Mouse (Mus musculus): ENCODE data around the gene Exoc1.

The Exoc1 gene

DNA sequence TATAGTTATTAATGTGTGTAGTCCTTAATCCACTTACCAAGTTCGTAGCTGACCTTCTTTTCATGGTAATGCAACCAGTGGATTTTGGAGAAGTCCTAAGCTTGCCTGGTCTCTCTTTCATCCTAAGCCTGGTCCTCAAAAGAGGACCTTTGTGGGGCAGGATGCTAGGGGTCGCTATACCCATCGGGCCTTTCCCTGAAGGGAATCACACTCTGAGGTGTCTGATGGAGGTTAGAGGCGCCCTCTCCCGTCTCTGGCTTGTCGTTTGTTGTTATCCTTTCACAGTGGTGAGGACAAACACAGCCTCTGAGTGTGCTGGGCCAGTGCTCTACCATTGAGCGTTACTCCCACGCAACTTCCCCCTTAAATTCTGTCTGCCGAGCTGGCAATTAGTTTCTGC is 62.8 kb downstream of the Exoc1 start:
- in situ Hi-C loops (cut with MboI, MseI): no loop called here

DNA sequence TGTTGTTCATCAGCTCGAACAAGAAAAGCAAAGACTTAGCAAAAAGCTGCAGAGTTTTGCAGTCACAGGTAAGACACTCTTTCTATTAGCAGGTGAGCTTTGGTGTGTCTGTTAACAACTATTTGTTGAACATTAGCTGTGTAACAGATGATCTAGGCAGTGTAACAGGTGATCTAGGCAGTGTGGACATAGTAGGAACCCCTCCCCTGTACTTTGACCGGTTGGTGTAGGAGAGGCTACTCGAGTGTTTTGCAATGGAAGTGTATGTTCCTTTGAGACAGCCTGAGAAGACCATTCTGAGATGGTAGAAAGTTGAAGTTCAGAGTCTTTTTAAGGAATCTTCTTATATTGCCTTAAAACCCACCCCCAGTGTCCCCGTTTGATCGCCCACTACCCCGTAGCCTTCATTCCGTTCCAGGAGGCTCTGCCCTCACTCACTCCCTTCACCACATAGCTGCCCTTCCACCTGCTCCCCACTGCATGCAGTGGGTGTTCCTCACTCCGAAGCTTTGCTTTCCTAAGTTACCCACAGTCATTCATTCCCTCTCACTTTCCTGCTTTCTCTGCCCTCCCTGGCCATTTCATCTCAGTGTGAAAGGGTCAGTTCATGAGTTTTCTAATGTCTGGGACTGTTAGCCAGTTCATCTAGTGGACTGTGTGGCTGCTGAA is 80.7 kb downstream of the Exoc1 start:
- in situ Hi-C loops (cut with MboI, MseI): no loop called here

DNA sequence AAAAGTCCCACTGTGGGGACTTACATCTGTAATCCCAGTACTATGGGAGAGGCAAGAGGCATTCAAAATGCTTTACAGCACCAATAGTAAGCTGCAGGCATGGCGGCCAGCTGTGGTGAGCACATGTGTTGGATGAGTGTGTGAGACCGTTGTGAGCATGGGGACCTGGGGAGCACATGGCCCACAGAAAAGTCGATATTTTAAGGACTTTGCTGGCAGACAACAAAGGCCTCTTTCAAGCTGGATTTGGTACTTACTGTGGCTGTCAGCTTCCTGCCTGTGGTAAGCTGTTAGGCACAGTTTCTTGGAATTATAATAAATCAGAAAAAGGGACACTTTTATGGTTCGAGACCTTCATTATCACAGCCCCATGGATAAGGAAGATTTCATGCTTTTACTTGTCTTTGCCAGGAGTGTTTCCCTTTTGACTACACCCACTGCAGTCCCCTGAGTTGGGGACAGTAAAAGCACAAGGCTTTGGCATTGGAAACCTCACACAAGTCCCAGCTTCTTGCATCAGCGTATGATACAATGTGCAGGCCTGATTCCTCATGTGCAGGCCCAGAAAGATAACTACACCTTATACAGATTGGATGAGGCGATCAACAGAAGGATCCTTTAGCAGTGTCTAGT is 83.9 kb downstream of the Exoc1 start:
- in situ Hi-C loops (cut with MboI, MseI): no loop called here

DNA sequence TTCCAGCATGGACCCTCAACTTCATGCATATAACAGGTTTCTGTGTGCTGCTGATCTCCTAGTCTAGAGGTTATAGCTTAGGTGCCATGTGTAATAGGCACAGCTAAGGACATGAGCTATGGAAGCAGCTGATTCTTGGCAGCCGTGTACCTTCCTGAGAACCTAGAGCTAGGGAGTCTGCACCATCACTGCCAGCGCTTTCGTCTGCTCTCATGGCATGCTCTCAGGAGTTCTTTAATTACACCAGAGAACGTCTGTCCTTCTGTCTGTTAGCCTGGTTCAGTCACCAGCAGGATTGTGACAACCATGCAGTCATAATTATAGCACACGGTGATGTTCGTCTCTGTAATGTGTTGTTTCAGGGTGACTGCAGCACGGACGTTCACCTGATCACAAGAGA is 86.2 kb downstream of the Exoc1 start:
- in situ Hi-C loops (cut with MboI, MseI): no loop called here

DNA sequence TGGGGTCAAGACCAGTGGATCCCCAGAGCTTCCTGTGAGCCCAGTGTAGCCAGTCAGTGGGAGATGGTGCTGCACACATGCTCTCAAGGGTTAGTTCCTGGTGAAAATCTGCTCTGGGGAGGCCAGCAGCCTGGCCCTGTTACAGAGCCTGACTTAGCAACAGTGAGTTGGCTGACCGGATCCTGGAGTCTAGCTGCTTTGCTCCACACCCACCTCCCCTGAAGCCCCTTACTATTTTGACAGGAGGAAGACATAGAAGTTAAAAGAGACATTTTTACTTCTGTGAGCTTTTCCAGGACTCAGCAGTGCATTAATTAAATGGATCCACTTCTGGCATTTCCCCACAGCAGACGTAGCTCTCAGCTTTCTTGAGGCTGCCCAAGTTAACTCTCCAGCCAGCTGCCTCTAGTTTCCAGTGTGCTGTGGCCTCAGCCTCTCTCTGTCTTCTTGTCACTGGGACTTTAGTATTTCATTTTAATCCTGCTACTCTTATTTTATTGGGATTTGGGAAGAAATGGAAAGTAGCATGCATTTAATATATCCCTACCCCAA is 87.2 kb downstream of the Exoc1 start:
- in situ Hi-C loops (cut with MboI, MseI): no loop called here

DNA sequence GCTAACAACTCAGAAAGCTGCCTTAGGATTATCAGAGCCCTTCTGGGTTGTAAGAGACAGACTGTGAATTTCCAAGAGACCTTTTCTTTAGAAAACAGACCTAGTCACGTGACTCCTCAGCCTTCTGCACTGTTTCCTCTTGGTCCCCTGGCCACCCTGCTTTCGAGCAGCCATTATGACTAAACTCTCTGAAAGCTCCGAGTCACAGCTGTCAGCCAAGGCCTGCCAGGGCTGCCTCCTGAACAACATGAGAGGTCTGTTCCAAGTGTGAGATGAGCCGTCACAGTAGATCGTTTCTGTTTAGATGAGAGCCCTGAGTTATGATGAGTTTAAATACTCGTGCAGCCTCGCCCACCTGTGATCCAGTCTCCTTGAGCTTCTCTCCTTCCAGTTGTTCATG is 89.6 kb downstream of the Exoc1 start:
- in situ Hi-C loops (cut with MboI, MseI): no loop called here

All from regulatory T cell (primary cell).